Mouse (Mus musculus): ENCODE measurements at regions not wholly inside any gene's neighbourhood (a gene's known extent, or its start where the extent isn't known, plus 50 kb on each side); places are given as distances from the start of the nearest gene placed in this dataset.

DNA sequence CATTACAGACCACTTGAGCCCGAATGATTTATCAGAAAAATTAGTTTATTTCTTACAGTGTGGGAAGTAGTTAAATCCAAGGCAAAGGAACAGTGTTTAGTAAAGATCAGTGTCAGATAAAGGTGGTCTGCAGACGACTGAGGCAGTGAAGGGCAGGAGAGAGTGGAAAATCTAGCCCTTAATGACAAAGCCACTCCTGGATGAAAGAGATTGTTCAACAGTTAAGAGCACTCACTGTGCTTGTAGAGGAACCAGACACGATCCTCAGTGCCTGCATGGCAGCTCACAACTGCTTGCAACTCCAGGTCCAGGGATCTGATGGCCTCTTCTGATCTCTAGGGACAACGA, 758.3 kb downstream of the Ryr2 start:
- Histone ChIP-seq H3K9me3 (replicated peaks) (no peaks in the 10 kb centered on the region), H3K36me3 (no peaks in the 10 kb centered on the region), H3K9ac (no peak overlapping the region), H3K4me3 (replicated peaks) (no peak overlapping the region), H3K27me3 (no peaks in the 10 kb centered on the region), H3K27ac (no peak overlapping the region), H3K4me2 (no peak overlapping the region), H3K4me1 (replicated peaks) (no peaks in the 10 kb centered on the region)
- no peak for ATAC-seq (ENCODE audit: low read depth)
- 38% methylated on average over 4 of the region's 4 CpGs for WGBS (ENCODE audit: insufficient replicate concordance)
- no peak for DNase-seq

DNA sequence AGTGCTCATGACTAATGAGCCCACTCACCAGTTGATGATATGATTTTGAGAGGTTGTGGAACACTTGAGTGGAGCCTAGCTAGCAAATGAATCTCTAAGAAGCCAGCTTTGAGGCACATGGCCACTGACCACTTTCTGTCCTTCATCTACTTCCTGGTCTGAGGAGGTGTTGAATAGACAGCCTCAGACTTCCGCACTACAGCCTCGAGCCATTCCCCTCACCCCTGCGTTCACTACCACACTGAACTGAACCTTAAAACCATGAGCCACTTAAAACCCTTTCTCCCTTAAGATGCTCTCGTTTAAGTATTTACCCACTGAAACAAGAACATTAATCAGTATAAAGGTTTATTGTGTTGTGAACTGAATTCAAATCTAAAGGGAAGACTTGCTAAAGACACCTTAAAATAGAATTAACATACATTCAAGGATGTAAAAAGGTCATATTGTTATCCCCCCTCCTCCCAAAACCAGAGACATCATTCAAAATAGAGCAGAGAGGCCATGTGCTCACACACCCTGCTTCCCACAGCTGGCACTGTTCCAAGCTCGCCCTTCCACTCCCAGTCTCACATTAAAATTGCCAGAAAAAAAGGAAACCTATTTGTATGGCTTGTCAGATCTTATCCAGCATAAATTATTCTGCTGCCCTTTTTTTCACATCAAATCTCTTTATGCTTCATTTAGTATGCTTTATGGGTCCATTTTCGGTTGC, 758.8 kb downstream of the Ryr2 start:
- ATAC-seq (ENCODE audit: low read depth) (no peak), DNase-seq (no peak)
- Histone ChIP-seq H3K9me3 (replicated peaks) (no peaks in the 10 kb centered on the region), H3K4me1 (replicated peaks) (no peaks in the 10 kb centered on the region), H3K9ac (no peak overlapping the region), H3K27me3 (no peaks in the 10 kb centered on the region), H3K4me3 (replicated peaks) (no peak overlapping the region), H3K4me2 (no peak overlapping the region), H3K36me3 (no peaks in the 10 kb centered on the region), H3K27ac (no peak overlapping the region)
- 57% methylated on average over 6 of the region's 6 CpGs for WGBS (ENCODE audit: insufficient replicate concordance)

DNA sequence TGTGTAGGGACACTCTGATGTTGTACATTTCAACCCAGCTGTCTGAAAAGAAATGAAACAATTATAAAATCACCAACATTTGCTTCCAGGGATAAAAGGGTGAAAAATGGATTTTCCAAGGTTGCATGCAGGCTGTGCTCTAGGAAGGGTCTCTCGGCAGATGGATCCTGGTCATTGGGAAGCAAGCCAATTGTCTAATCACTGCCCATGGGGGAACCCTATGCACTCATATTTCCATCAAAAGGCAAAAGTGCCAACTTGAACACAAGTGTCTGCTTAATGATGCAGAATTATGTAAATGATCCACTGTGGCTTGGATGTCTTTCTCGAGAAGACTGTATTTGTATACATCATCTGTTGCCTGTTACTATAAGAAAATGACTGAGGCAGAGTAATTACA, 762.2 kb downstream of the Ryr2 start:
- H3K27ac ChIP-seq: no peak overlapping the region
- no peaks in the 10 kb centered on the region for H3K36me3 ChIP-seq
- 70% methylated on average over 2 of the region's 2 CpGs for WGBS (ENCODE audit: insufficient replicate concordance)
- H3K4me3 ChIP-seq (replicated peaks): no peak overlapping the region
- no peak overlapping the region for H3K4me2 ChIP-seq
- ATAC-seq (ENCODE audit: low read depth): no peak
- DNase-seq: no peak
- H3K9ac ChIP-seq: no peak overlapping the region
- H3K27me3 ChIP-seq: no peaks in the 10 kb centered on the region
- no peaks in the 10 kb centered on the region for H3K4me1 ChIP-seq (replicated peaks)
- no peaks in the 10 kb centered on the region for H3K9me3 ChIP-seq (replicated peaks)

DNA sequence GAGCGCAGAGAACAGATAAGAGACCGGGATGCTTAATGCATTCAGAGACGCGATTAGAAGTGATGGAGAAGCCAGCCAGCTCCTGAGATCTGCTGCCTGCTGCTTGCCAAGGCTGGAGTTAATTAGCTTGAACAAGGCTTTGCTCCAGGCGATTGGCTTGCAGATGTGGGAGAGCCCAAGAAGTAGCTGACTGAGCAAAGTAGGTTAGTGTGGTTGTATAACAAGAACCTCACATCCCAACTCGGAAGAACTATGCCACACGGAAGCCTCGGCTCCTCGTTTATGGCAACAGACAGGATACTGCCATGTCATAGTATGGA, 768.5 kb downstream of the Ryr2 start:
- no peaks in the 10 kb centered on the region for H3K4me1 ChIP-seq (replicated peaks)
- DNase-seq: no peak
- no peaks in the 10 kb centered on the region for H3K9me3 ChIP-seq (replicated peaks)
- H3K4me3 ChIP-seq (replicated peaks): no peak overlapping the region
- WGBS (ENCODE audit: insufficient replicate concordance): 72% methylated on average over 9 of the region's 9 CpGs
- no peaks in the 10 kb centered on the region for H3K27me3 ChIP-seq
- no peaks in the 10 kb centered on the region for H3K36me3 ChIP-seq
- ATAC-seq (ENCODE audit: low read depth): no peak
- H3K27ac ChIP-seq: no peak overlapping the region
- H3K9ac ChIP-seq: no peak overlapping the region
- no peak overlapping the region for H3K4me2 ChIP-seq

DNA sequence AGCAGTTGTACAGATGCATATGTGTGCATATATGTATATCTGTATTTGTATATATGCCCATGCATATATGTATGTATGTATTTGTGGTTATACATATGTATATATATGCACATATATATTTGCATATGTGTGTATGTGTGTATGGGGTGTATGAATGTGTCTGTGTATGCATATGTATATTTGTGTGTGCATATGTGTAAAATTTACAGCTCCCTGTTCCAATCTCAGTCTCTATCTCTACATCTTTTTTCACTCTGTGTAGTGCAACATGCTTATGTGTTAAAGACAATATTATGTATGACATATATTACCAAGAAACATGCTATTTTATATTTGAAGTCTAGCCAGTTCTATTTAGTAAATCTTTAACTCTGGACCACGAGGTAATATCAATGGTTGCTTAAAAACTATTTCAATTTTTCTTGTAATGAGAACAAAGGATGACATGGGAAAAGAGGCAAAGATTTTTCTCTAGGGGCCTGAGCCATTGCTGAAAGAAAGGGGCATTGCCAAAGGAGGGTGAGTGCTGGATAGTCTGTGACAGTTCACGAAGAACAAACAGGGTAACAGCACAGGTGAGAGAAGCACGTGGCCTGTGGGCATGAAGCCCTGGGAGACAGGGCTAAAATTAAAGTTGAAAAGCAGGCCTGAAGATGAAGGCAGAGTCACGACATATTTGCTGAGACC, 769.0 kb downstream of the Ryr2 start:
- Histone ChIP-seq H3K9ac (no peak overlapping the region), H3K27ac (no peak overlapping the region), H3K36me3 (no peaks in the 10 kb centered on the region), H3K4me2 (no peak overlapping the region), H3K4me1 (replicated peaks) (no peaks in the 10 kb centered on the region), H3K27me3 (no peaks in the 10 kb centered on the region), H3K9me3 (replicated peaks) (no peaks in the 10 kb centered on the region), H3K4me3 (replicated peaks) (no peak overlapping the region)
- ATAC-seq (ENCODE audit: low read depth): no peak
- 44% methylated on average over 4 of the region's 4 CpGs for WGBS (ENCODE audit: insufficient replicate concordance)
- DNase-seq: no peak

DNA sequence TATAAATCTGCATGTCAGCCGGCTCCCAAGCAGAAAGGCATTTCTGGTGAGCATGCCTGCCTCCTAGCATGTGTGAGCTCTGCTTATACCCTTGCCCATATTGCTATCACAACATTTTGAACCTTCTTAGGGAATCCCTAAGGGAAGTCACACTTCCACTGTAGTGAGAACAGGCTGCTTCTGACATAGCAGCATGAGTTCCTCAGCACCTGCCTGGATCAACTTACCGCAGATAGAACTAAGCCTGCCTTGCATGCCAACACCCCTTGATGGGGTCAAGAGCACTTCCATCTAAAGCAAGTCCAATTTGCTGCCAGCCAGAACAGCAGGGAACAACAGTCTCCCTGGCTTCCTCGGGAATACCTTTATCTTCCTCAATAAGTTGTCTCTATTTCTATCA, 769.8 kb downstream of the Ryr2 start:
- H3K36me3 ChIP-seq: no peaks in the 10 kb centered on the region
- H3K4me1 ChIP-seq (replicated peaks): no peaks in the 10 kb centered on the region
- DNase-seq: no peak
- no peaks in the 10 kb centered on the region for H3K27me3 ChIP-seq
- no peak overlapping the region for H3K4me2 ChIP-seq
- no peak overlapping the region for H3K9ac ChIP-seq
- H3K27ac ChIP-seq: no peak overlapping the region
- 62% methylated on average over 3 of the region's 3 CpGs for WGBS (ENCODE audit: insufficient replicate concordance)
- H3K9me3 ChIP-seq (replicated peaks): no peaks in the 10 kb centered on the region
- H3K4me3 ChIP-seq (replicated peaks): no peak overlapping the region
- ATAC-seq (ENCODE audit: low read depth): no peak

DNA sequence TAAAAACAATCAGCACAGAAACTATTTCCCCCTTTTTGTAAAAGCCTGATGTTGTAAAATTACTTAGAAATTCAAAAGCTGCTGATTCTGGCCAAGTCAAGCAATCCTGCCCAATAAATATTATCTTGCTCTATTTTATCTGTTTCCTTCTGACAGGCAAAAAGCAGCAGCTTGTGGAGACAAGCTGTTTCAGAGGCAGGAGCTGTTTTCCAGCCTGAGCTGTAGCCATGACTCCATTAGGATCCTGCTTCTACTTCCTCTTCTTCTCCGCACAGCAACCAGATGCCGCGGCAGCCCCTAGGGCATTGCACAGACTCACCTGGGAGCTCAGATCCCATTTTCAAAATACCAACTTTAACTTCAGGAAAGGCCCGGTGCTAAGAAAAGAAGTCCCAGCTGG, 774.8 kb downstream of the Ryr2 start:
- ATAC-seq (ENCODE audit: low read depth) (no peak), DNase-seq (no peak)
- no peak overlapping the region for H3K4me2 ChIP-seq
- no peak overlapping the region for H3K4me3 ChIP-seq (replicated peaks)
- 71% methylated on average over 4 of the region's 4 CpGs for WGBS (ENCODE audit: insufficient replicate concordance)
- H3K9me3 ChIP-seq (replicated peaks): no peaks in the 10 kb centered on the region
- H3K27ac ChIP-seq: no peak overlapping the region
- H3K27me3 ChIP-seq: no peaks in the 10 kb centered on the region
- H3K36me3 ChIP-seq: no peaks in the 10 kb centered on the region
- no peaks in the 10 kb centered on the region for H3K4me1 ChIP-seq (replicated peaks)
- no peak overlapping the region for H3K9ac ChIP-seq

DNA sequence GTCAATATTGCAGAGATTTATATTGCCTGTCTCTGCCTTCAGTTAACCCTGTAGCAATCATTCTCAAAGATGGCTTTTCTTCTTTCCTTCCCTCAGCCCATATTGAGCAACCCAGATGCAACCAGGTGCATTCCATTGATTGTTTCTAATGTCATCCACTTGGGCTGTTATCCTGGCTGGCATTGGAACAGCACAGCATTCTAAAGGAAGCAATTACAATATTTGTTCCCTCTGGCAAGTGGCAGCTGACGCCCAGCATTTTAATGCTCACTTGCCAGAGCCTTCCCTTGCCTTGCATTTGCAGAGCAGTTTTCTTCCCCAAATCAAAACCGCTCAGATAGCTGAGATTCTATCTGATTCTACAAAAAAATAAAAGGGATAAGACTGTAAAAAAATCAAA, 798.0 kb downstream of the Ryr2 start:
- no peak overlapping the region for H3K4me2 ChIP-seq
- no peak overlapping the region for H3K9ac ChIP-seq
- ATAC-seq (ENCODE audit: low read depth) (no peak), DNase-seq (no peak)
- no peak overlapping the region for H3K4me3 ChIP-seq (replicated peaks)
- WGBS (ENCODE audit: insufficient replicate concordance): 52% methylated on average over 2 of the region's 2 CpGs
- no peaks in the 10 kb centered on the region for H3K9me3 ChIP-seq (replicated peaks)
- no peaks in the 10 kb centered on the region for H3K36me3 ChIP-seq
- no peaks in the 10 kb centered on the region for H3K27me3 ChIP-seq
- H3K27ac ChIP-seq: no peak overlapping the region
- H3K4me1 ChIP-seq (replicated peaks): no peaks in the 10 kb centered on the region

DNA sequence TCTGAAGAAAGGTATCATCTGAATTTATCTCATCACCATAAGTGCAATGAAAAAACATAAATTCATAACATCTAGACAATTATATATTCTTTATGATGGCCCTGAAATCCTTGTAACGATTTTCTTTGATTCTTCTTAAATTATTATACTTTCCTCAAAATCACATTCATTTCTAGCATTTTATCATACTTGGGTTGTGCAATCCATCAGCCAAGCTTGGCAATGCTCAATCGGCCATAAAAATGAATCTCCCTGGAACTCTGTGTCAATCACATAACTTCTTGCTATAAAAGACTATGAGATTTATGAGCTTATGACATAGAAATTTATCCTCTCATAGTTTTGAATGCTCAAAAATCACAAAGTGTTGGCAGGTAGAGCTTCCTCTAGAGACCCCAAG, 811.3 kb downstream of the Ryr2 start:
- no peaks in the 10 kb centered on the region for H3K36me3 ChIP-seq
- H3K27me3 ChIP-seq: no peaks in the 10 kb centered on the region
- no peak overlapping the region for H3K4me2 ChIP-seq
- 0 out of 2 replicates have a peak, but pooled peaks cover 3% of the 10 kb centered on the region for H3K9me3 ChIP-seq (replicated peaks)
- WGBS (ENCODE audit: insufficient replicate concordance): 55% methylated on average over 2 of the region's 2 CpGs
- no peaks in the 10 kb centered on the region for H3K4me1 ChIP-seq (replicated peaks)
- no peak overlapping the region for H3K9ac ChIP-seq
- DNase-seq: no peak
- no peak for ATAC-seq (ENCODE audit: low read depth)
- H3K27ac ChIP-seq: no peak overlapping the region
- H3K4me3 ChIP-seq (replicated peaks): no peak overlapping the region

DNA sequence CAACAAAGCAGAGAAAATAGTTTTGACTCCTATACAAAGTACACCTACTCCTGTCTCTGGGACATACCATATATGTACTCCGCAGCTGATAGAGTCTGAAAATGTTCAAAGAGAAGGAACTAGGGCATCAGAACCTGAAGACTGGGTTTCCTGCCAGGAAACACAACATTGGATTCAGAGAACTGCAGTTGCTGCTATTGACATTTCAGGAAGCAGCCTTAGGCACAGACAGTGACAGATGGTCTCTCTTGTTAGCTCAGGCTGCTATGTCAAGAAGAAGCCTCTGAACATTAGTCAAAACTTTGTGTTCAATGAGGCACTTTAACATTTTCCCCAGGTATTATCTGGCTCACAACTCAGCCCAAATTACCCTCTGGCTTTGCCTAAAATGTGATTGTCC, 812.1 kb downstream of the Ryr2 start:
- Histone ChIP-seq H3K4me2 (no peak overlapping the region), H3K27me3 (no peaks in the 10 kb centered on the region), H3K4me1 (replicated peaks) (no peaks in the 10 kb centered on the region), H3K9ac (no peak overlapping the region), H3K9me3 (replicated peaks) (0 out of 2 replicates have a peak, but pooled peaks cover 3% of the 10 kb centered on the region), H3K27ac (no peak overlapping the region), H3K4me3 (replicated peaks) (no peak overlapping the region), H3K36me3 (no peaks in the 10 kb centered on the region)
- WGBS (ENCODE audit: insufficient replicate concordance): 21% methylated on average over 1 of the region's 1 CpGs
- DNase-seq (no peak), ATAC-seq (ENCODE audit: low read depth) (no peak)

DNA sequence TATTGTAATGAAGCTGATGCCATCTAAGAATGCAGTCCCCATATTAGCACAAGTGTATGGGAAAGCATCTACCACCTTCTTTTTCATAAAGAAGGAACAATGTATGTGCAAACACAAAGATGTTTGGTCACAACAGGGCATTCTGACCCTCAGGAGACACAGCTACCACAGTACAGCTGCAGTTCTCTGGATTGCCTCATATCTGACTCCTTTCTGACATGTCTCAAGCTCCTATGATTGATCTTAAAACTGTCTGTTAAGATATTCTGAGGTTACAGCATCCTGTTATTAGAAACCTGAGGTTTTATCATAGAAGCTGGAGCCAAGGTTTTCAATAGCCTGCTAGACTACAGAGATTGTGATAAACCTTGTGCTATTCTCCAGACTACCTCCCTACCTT, 813.0 kb downstream of the Ryr2 start:
- Histone ChIP-seq H3K4me3 (replicated peaks) (no peak overlapping the region), H3K4me1 (replicated peaks) (no peaks in the 10 kb centered on the region), H3K36me3 (no peaks in the 10 kb centered on the region), H3K9me3 (replicated peaks) (0 out of 2 replicates have a peak, but pooled peaks cover 3% of the 10 kb centered on the region), H3K27ac (no peak overlapping the region), H3K9ac (no peak overlapping the region), H3K4me2 (no peak overlapping the region), H3K27me3 (no peaks in the 10 kb centered on the region)
- ATAC-seq (ENCODE audit: low read depth) (no peak), DNase-seq (no peak)

DNA sequence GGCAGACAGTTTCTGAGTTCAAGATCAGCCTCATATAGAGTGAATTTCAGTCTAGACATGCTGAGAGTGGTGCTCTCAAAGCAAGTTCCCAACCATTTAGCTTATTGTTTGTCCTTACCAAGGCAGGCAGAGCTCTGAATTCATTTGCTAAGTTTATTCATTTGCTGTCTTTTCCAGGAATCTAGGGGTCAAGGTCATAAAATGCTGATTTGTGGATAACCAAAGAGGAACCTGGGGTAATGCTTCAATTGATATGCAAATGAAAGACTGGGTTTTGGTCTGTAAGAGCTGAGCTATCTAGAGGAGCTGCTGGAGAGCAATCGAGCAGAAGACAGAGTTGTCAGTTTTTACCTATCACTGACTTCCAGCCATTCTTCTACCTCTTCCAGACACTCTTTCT, 832.8 kb downstream of the Ryr2 start:
- H3K27ac ChIP-seq: no peak overlapping the region
- no peaks in the 10 kb centered on the region for H3K4me1 ChIP-seq (replicated peaks)
- no peak for DNase-seq
- no peak overlapping the region for H3K4me2 ChIP-seq
- H3K4me3 ChIP-seq (replicated peaks): no peak overlapping the region
- no peaks in the 10 kb centered on the region for H3K27me3 ChIP-seq
- no peaks in the 10 kb centered on the region for H3K36me3 ChIP-seq
- no peak for ATAC-seq (ENCODE audit: low read depth)
- no peaks in the 10 kb centered on the region for H3K9me3 ChIP-seq (replicated peaks)
- no peak overlapping the region for H3K9ac ChIP-seq
- WGBS (ENCODE audit: insufficient replicate concordance): 38% methylated on average over 1 of the region's 1 CpGs
